Mouse (Mus musculus) brain, embryonic 14.5 days (tissue): Measurements from ENCODE around the gene Tgfbrap1.

Source experiments
- CTCF ChIP-seq: fragments of 200-500 bp; IDR thresholded peaks from 2 replicates; pipeline ENCODE4 v1.5.1; 2012; ENCODE audit warnings: inconsistent platforms, mild to moderate bottlenecking, moderate library complexity, borderline replicate concordance; ENCODE audit not compliant: insufficient read depth, insufficient read length; ENCODE audit errors: extremely low read depth
- POLR2A ChIP-seq: fragments of 200-500 bp; IDR thresholded peaks from 2 replicates; pipeline ENCODE4 v1.6.1; 2012; ENCODE audit warnings: mild to moderate bottlenecking, inconsistent platforms, borderline replicate concordance; ENCODE audit not compliant: poor library complexity, insufficient read depth, insufficient read length, severe bottlenecking; ENCODE audit errors: extremely low read depth

GRCm38 (mm10) chr1:43090418-43090817 is 8.0 kb downstream of the Tgfbrap1 start:
- TF ChIP-seq CTCF (no peak), POLR2A (no peak)
